Mouse (Mus musculus): ENCODE results near the gene Cacna2d1. TPM values are rescaled to one million over a fixed set of nuclear protein-coding genes. Genes with fewer than 3 reads are reported as not detected.

The Cacna2d1 gene
- polyA plus RNA-seq, 1 experiment from 2014 or later = 11.0 TPM

- no peaks in the 10 kb centered on the region for H3K4me1 ChIP-seq
- H3K9ac ChIP-seq = no peak overlapping the region
- no peak overlapping the region for H3K27ac ChIP-seq
- 85% methylated on average over 7 of the region's 7 CpGs for WGBS
- no peaks in the 10 kb centered on the region for H3K36me3 ChIP-seq
- ATAC-seq (ENCODE audit: borderline replicate concordance, extremely low read depth, low FRiP score, low TSS enrichment) = no peak
- H3K4me2 ChIP-seq = no peak overlapping the region
- no peaks in the 10 kb centered on the region for H3K27me3 ChIP-seq
- H3K4me3 ChIP-seq = no peak overlapping the region
- no peaks in the 10 kb centered on the region for H3K9me3 ChIP-seq
These were observed 50.9 kb downstream of the Cacna2d1 start for GRCm38 (mm10) chr5:15985228-15985858.

DNA sequence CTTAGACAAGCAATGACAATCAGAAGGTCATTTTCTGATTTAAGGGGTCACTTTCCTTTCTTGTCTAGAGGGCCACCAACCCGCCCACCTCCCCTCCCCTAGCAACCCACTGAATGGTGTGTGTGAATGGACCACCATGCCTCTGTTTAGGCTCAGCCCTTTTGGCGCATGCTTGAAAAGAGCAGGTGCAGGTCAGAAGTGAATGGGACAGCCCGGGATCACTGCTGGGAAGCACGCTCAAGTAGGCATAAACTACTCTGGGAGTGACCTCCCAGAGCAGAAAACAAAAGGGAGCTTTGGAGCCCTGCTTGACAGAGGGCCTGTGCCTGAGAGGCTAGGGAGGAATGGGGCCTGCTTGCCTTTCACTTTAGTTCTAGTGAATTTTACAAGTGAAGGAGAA lies 51.4 kb downstream of the Cacna2d1 start:
- Histone ChIP-seq H3K9ac (no peak overlapping the region), H3K36me3 (no peaks in the 10 kb centered on the region), H3K27me3 (no peaks in the 10 kb centered on the region), H3K27ac (no peak overlapping the region), H3K9me3 (no peaks in the 10 kb centered on the region), H3K4me1 (no peaks in the 10 kb centered on the region), H3K4me2 (no peak overlapping the region), H3K4me3 (no peak overlapping the region)
- 50% methylated on average over 4 of the region's 4 CpGs for WGBS
- no peak for ATAC-seq (ENCODE audit: borderline replicate concordance, extremely low read depth, low FRiP score, low TSS enrichment)

DNA sequence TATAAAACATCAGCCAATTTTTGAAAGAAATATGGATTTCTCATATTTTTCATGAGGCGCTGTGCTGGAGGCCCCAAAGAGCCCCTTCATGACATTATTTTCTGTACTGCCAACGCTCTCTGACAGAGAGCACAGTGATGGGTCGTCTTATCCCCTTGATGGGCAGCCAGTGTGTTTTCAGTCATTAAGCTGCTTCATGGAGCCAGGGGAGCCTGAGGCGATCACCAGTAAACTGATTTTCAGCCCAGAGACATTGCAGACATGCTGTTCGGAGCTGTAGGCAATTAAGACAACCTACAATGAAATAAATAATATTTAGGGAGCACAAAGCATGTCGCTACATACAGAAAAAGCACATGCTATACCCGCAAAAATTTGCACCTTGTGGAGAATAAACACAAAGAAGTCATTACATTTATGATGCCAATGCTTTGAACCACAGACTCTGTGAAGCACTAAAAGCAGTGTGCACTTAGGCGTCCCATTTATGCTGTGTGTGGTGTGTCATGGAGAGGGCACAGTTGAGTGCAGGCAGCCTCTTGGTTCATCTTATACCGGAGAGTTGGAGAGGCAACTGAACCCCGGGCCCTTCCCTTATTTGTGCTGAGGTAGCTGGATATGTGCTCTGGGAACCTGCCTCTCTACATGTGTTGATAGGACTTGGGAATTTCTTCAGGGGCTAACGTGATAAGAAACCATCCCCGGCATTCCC lies 57.1 kb downstream of the Cacna2d1 start:
- ATAC-seq (ENCODE audit: borderline replicate concordance, extremely low read depth, low FRiP score, low TSS enrichment) = no peak
- Histone ChIP-seq H3K9me3 (no peaks in the 10 kb centered on the region), H3K4me3 (no peak overlapping the region), H3K36me3 (no peaks in the 10 kb centered on the region), H3K4me1 (no peaks in the 10 kb centered on the region), H3K27me3 (no peaks in the 10 kb centered on the region), H3K9ac (no peak overlapping the region), H3K27ac (no peak overlapping the region), H3K4me2 (no peak overlapping the region)
- WGBS = 70% methylated on average over 12 of the region's 12 CpGs

- H3K9ac ChIP-seq = no peak overlapping the region
- H3K36me3 ChIP-seq = no peaks in the 10 kb centered on the region
- no peak overlapping the region for H3K4me3 ChIP-seq
- 60% methylated on average over 4 of the region's 4 CpGs for WGBS
- ATAC-seq (ENCODE audit: borderline replicate concordance, extremely low read depth, low FRiP score, low TSS enrichment) = no peak
- no peaks in the 10 kb centered on the region for H3K9me3 ChIP-seq
- no peaks in the 10 kb centered on the region for H3K4me1 ChIP-seq
- H3K27me3 ChIP-seq = no peaks in the 10 kb centered on the region
- no peak overlapping the region for H3K27ac ChIP-seq
- H3K4me2 ChIP-seq = no peak overlapping the region
These were observed 58.9 kb downstream of the Cacna2d1 start for GRCm38 (mm10) chr5:15993252-15993944.

GRCm38 (mm10) chr5:15997190-15997589 lies 62.7 kb downstream of the Cacna2d1 start:
- 86% methylated on average over 3 of the region's 3 CpGs for WGBS
- no peak overlapping the region for H3K27ac ChIP-seq

DNA sequence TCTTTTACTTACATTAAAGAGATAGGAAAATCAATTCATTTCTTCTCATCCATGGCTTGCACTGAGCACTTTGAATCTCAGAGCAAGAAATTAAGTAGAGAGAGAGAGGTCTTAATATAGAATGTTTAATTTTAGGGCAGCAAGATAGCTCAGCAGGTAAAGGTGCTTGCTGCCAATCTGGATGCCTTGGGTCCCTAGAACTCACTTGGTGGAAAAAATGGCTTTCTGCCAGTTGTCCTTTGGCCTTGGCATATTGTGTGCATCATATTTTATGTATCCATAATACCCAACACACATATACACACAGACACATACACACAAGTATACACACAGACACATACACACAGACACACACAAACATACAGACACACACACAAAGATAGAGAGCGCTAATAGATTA lies 63.3 kb downstream of the Cacna2d1 start:
- Histone ChIP-seq H3K4me1 (peaks cover 3% of the 10 kb centered on the region; the same call in 1 of the 2 replicates), H3K9ac (no peak overlapping the region), H3K4me2 (no peak overlapping the region), H3K9me3 (no peaks in the 10 kb centered on the region), H3K36me3 (no peaks in the 10 kb centered on the region), H3K4me3 (no peak overlapping the region), H3K27me3 (no peaks in the 10 kb centered on the region), H3K27ac (no peak overlapping the region)
- WGBS = 100% methylated on average over 1 of the region's 1 CpGs
- no peak for ATAC-seq (ENCODE audit: borderline replicate concordance, extremely low read depth, low FRiP score, low TSS enrichment)

More at GRCm38 (mm10) chr5:15997190-15997589, 62.7 kb downstream of the Cacna2d1 start:
- H3K4me1 ChIP-seq = peaks cover under 1% of the 10 kb centered on the region; the same call in 1 of the 2 replicates
- H3K36me3 ChIP-seq = no peaks in the 10 kb centered on the region
- H3K4me2 ChIP-seq = no peak overlapping the region
- H3K9ac ChIP-seq = no peak overlapping the region
- H3K9me3 ChIP-seq = no peaks in the 10 kb centered on the region
- no peak for ATAC-seq (ENCODE audit: borderline replicate concordance, extremely low read depth, low FRiP score, low TSS enrichment)
- H3K27me3 ChIP-seq = no peaks in the 10 kb centered on the region
- no peak overlapping the region for H3K4me3 ChIP-seq

GRCm38 (mm10) chr5:16000917-16001316 lies 66.4 kb downstream of the Cacna2d1 start:
- Histone ChIP-seq H3K9ac (no peak overlapping the region), H3K9me3 (no peaks in the 10 kb centered on the region), H3K36me3 (no peaks in the 10 kb centered on the region), H3K4me3 (no peak overlapping the region), H3K4me2 (no peak overlapping the region), H3K4me1 (peaks cover 3% of the 10 kb centered on the region; the same call in 1 of the 2 replicates), H3K27me3 (no peaks in the 10 kb centered on the region), H3K27ac (no peak overlapping the region)
- 76% methylated on average over 2 of the region's 2 CpGs for WGBS
- ATAC-seq (ENCODE audit: borderline replicate concordance, extremely low read depth, low FRiP score, low TSS enrichment) = no peak

DNA sequence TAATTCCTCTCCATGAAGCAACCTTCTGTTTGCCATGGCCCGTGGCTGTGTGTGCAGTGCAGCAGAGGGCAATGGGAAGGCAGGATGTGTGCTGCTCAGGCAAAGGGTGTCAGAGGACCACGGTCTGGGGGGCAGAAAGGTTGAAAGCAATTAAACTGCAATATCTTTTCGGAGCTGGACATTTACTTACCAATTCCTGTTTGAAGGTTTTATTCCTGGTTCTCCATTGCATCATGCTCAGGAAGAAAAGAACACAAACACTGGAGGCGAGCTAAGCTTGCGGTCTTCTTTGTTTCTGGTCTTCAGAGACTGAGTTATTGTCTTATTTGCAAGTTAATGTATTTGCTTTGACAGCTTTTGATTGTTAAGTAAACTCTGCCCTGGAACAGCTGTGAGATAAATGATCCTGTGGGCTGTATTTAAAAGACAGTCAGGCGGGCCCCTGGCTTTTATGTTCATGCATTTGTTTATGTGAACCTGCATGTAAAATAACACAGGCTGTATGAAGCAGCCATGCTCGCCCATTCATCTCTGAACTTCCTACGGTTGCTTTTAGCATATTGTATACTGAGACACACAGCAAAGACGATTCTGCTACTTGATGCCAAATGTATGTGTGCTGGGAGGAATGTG lies 68.1 kb downstream of the Cacna2d1 start:
- no peak overlapping the region for H3K9ac ChIP-seq
- peak overlapping the region; percentile 29; the same call in 1 of the 2 replicates for H3K27ac ChIP-seq
- H3K4me3 ChIP-seq = no peak overlapping the region
- H3K36me3 ChIP-seq = no peaks in the 10 kb centered on the region
- 10% methylated on average over 9 of the region's 9 CpGs for WGBS
- no peaks in the 10 kb centered on the region for H3K27me3 ChIP-seq
- ATAC-seq (ENCODE audit: borderline replicate concordance, extremely low read depth, low FRiP score, low TSS enrichment) = peak; percentile 68
- H3K9me3 ChIP-seq = no peaks in the 10 kb centered on the region
- H3K4me2 ChIP-seq = no peak overlapping the region
- H3K4me1 ChIP-seq = peaks cover 7% of the 10 kb centered on the region

DNA sequence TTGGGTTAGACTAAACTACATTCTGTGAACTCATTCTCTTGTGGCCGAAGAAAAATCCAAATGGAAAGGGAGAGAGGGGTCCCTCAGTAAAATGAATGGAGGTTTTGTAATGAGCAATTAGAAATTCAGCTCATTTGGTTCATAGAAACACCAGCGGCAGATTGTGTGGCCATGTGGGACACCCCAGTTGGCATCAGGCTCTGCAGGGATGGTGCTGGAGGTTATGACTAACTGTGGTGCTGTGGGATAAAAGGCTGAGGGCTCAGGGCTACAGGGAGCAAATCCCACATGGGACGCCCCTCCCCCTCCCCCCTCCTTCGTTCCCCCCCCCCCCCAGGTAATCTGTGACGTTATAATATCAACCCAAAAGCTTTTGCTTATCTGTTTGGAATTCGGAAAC lies 69.8 kb downstream of the Cacna2d1 start:
- WGBS = 49% methylated on average over 6 of the region's 6 CpGs
- H3K27me3 ChIP-seq = no peaks in the 10 kb centered on the region
- H3K4me3 ChIP-seq = no peak overlapping the region
- no peak overlapping the region for H3K27ac ChIP-seq
- no peaks in the 10 kb centered on the region for H3K9me3 ChIP-seq
- no peaks in the 10 kb centered on the region for H3K36me3 ChIP-seq
- H3K9ac ChIP-seq = no peak overlapping the region
- H3K4me1 ChIP-seq = peaks cover 7% of the 10 kb centered on the region
- H3K4me2 ChIP-seq = no peak overlapping the region
- no peak for ATAC-seq (ENCODE audit: borderline replicate concordance, extremely low read depth, low FRiP score, low TSS enrichment)

- no peak overlapping the region for H3K4me2 ChIP-seq
- H3K9ac ChIP-seq = no peak overlapping the region
- no peak for ATAC-seq (ENCODE audit: borderline replicate concordance, extremely low read depth, low FRiP score, low TSS enrichment)
- peaks cover 7% of the 10 kb centered on the region for H3K4me1 ChIP-seq
- H3K36me3 ChIP-seq = no peaks in the 10 kb centered on the region
- no peaks in the 10 kb centered on the region for H3K9me3 ChIP-seq
- 70% methylated on average over 6 of the region's 6 CpGs for WGBS
- H3K4me3 ChIP-seq = no peak overlapping the region
- no peaks in the 10 kb centered on the region for H3K27me3 ChIP-seq
- H3K27ac ChIP-seq = no peak overlapping the region
These were observed 72.5 kb downstream of the Cacna2d1 start for GRCm38 (mm10) chr5:16006964-16007363.

GRCm38 (mm10) chr5:16013649-16014048 lies 79.2 kb downstream of the Cacna2d1 start:
- H3K4me3 ChIP-seq = no peak overlapping the region
- H3K27me3 ChIP-seq = no peaks in the 10 kb centered on the region
- no peaks in the 10 kb centered on the region for H3K36me3 ChIP-seq
- no peaks in the 10 kb centered on the region for H3K9me3 ChIP-seq
- H3K27ac ChIP-seq = no peak overlapping the region
- 65% methylated on average over 2 of the region's 2 CpGs for WGBS
- H3K9ac ChIP-seq = no peak overlapping the region
- no peak for ATAC-seq (ENCODE audit: borderline replicate concordance, extremely low read depth, low FRiP score, low TSS enrichment)
- H3K4me1 ChIP-seq = no peaks in the 10 kb centered on the region
- H3K4me2 ChIP-seq = no peak overlapping the region

DNA sequence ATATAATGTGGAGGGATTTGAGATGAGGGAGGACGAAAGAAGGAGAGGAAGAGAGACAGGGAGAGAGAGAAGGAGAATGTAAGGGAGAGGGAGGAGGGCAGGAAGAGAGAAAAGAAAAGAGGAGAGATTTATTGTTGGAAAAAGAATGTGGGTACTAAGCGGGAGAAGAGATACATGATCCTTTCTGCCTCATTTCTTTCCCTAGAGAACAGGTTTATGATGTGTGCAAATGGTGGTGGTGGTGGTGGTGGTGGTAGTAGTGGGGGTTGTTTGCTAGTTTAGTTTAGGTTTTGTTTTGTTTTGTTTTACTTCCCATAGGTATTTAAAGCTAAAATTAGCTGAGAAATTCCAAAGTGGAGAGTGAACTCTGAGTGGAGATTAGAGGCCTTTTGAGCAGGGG lies 79.9 kb downstream of the Cacna2d1 start:
- Histone ChIP-seq H3K27me3 (no peaks in the 10 kb centered on the region), H3K27ac (no peak overlapping the region), H3K4me1 (no peaks in the 10 kb centered on the region), H3K36me3 (no peaks in the 10 kb centered on the region), H3K9ac (no peak overlapping the region), H3K4me2 (no peak overlapping the region), H3K4me3 (no peak overlapping the region), H3K9me3 (no peaks in the 10 kb centered on the region)
- 64% methylated on average over 2 of the region's 2 CpGs for WGBS
- ATAC-seq (ENCODE audit: borderline replicate concordance, extremely low read depth, low FRiP score, low TSS enrichment) = no peak

Measured in lung, embryonic 15.5 days (tissue).